8 mouse cellular contexts compared by ENCODE assay signal in genomic region chr9:42109837-42110451, GRCm38 (mm10). TPM values are rescaled to one million over a fixed set of nuclear protein-coding genes. Genes with fewer than 3 reads are reported as not detected.
DNase-seq lines count a peak whose midpoint lies in the region; ATAC-seq and TF ChIP-seq lines count a peak whose summit lies in the region.
"Had no signal": no experiment of that assay in that cellular context is flagged by ENCODE, and none has a peak within 500 bp of the region (broad histone marks: within the 10 kb centered on the region; RNA-seq: fewer than 3 reads in every experiment).

No protein-coding gene starts in this region.

- H3K36me3 ChIP-seq in spleen, adult 2 months (ENCODE audit: control insufficient read depth, insufficient read depth, low read length), result peaks cover 12% of the 10 kb centered on the region
- no peaks in the 10 kb centered on the region for H3K36me3 ChIP-seq in limb, embryonic 10.5 days
- H3K36me3 ChIP-seq in stomach, embryonic 15.5 days, result no peaks in the 10 kb centered on the region
- H3K36me3 ChIP-seq in midbrain, embryonic 16.5 days (ENCODE audit: control insufficient read depth, insufficient read depth, low read length), result no peaks in the 10 kb centered on the region

- 85% methylated on average over 9 of the region's 9 CpGs for WGBS in spleen, adult 2 months
- WGBS in limb, embryonic 10.5 days, result 56% methylated on average over 9 of the region's 9 CpGs
- 45% methylated on average over 9 of the region's 9 CpGs for WGBS in stomach, embryonic 15.5 days
- 65% methylated on average over 9 of the region's 9 CpGs for WGBS in midbrain, embryonic 16.5 days

- no peak for TF ChIP-seq CTCF in spleen, adult 2 months (IDR thresholded peaks at IDR 0.05; ENCODE audit: extremely low read depth, insufficient read depth, insufficient read length, insufficient replicate concordance)
- TF ChIP-seq CTCF in cortical plate, adult 2 months (IDR thresholded peaks at IDR 0.05; ENCODE audit: extremely low read depth, insufficient read depth, low read length), result no peak

- H3K4me3 ChIP-seq in spleen, adult 2 months (ENCODE audit: extremely low read depth, insufficient read depth, insufficient read length), result no peak overlapping the region
- H3K4me3 ChIP-seq in cortical plate, adult 2 months (ENCODE audit: insufficient read depth, low read length), result no peak overlapping the region
- no peak overlapping the region for H3K4me3 ChIP-seq in limb, embryonic 10.5 days
- H3K4me3 ChIP-seq in stomach, embryonic 15.5 days (replicated peaks), result no peak overlapping the region
- no peak overlapping the region for H3K4me3 ChIP-seq in midbrain, embryonic 16.5 days (ENCODE audit: low read depth, low read length)

- peaks cover 28% of the 10 kb centered on the region; the same call in 1 of the 2 replicates for H3K4me1 ChIP-seq in spleen, adult 2 months (ENCODE audit: control insufficient read depth, insufficient read depth, insufficient read length)
- H3K4me1 ChIP-seq in cortical plate, adult 2 months (ENCODE audit: control insufficient read depth, insufficient read depth, low read length), result peaks cover 15% of the 10 kb centered on the region
- peaks cover 30% of the 10 kb centered on the region for H3K4me1 ChIP-seq in limb, embryonic 10.5 days
- H3K4me1 ChIP-seq in stomach, embryonic 15.5 days, result peaks cover 21% of the 10 kb centered on the region
- 0 out of 2 replicates have a peak, but pooled peaks cover 3% of the 10 kb centered on the region for H3K4me1 ChIP-seq in midbrain, embryonic 16.5 days (ENCODE audit: control insufficient read depth, insufficient read depth, low read length)

- ATAC-seq in stomach, embryonic 15.5 days (ENCODE audit: insufficient read depth, low FRiP score, low read depth), result peak; percentile 67
- no peak for ATAC-seq in midbrain, embryonic 16.5 days

- no peak for TF ChIP-seq POLR2A in spleen, adult 2 months (IDR thresholded peaks at IDR 0.05; ENCODE audit: low read depth, low read length)
- no peak for TF ChIP-seq POLR2A in cortical plate, adult 2 months (IDR thresholded peaks at IDR 0.05; ENCODE audit: extremely low read depth, insufficient read depth, low read length)

- intact Hi-C loops in heart, postnatal 14 days (cut with DNase I), result no loop called here

- H3K9me3 ChIP-seq in limb, embryonic 10.5 days (replicated peaks), result no peaks in the 10 kb centered on the region
- H3K9me3 ChIP-seq in stomach, embryonic 15.5 days, result no peaks in the 10 kb centered on the region
- no peaks in the 10 kb centered on the region for H3K9me3 ChIP-seq in midbrain, embryonic 16.5 days (replicated peaks; ENCODE audit: control insufficient read depth, low read length, poor library complexity, severe bottlenecking)

- H3K9ac ChIP-seq in stomach, embryonic 15.5 days, result no peak overlapping the region
- H3K9ac ChIP-seq in midbrain, embryonic 16.5 days (ENCODE audit: low read depth, low read length), result no peak overlapping the region
- H3K9ac ChIP-seq: liver, embryonic 14.5 days had no signal

- H3K4me2 ChIP-seq in stomach, embryonic 15.5 days, result no peak overlapping the region
- H3K4me2 ChIP-seq in midbrain, embryonic 16.5 days (ENCODE audit: low read length), result no peak overlapping the region

- DNase-seq in spleen, adult 2 months (ENCODE audit: low read depth in 1 of 2, low spot score in 2 of 2), result no peak
- no peak for DNase-seq in spleen, postnatal 14 days (ENCODE audit: low spot score in 2 of 2)
- DNase-seq in heart, postnatal 14 days, result peak; percentile 18 to 43
- no peak for DNase-seq in limb, embryonic 10.5 days (ENCODE audit: low spot score)

- H3K27me3 ChIP-seq in spleen, adult 2 months (ENCODE audit: control insufficient read depth, insufficient read depth, low read length), result no peaks in the 10 kb centered on the region
- no peaks in the 10 kb centered on the region for H3K27me3 ChIP-seq in limb, embryonic 10.5 days (ENCODE audit: low read depth, poor library complexity, severe bottlenecking)
- H3K27me3 ChIP-seq in stomach, embryonic 15.5 days (replicated peaks), result no peaks in the 10 kb centered on the region
- H3K27me3 ChIP-seq in midbrain, embryonic 16.5 days (ENCODE audit: control insufficient read depth, insufficient read depth, low read depth, low read length), result no peaks in the 10 kb centered on the region

- 0 out of 2 replicates have a peak overlapping the region, but pooled peaks have one; percentile 11 for H3K27ac ChIP-seq in spleen, adult 2 months (ENCODE audit: insufficient read depth, low read length)
- H3K27ac ChIP-seq in cortical plate, adult 2 months (ENCODE audit: insufficient read depth, low read length), result peak overlapping the region; percentile 31; the same call in 1 of the 2 replicates
- H3K27ac ChIP-seq in limb, embryonic 10.5 days, result peak overlapping the region; percentile 58; the same call in 1 of the 2 replicates
- peak overlapping the region; percentile 90 for H3K27ac ChIP-seq in stomach, embryonic 15.5 days
- no peak overlapping the region for H3K27ac ChIP-seq in midbrain, embryonic 16.5 days (ENCODE audit: low read length)
- H3K27ac ChIP-seq: liver, embryonic 14.5 days had no signal

RNA-seq across cellular contexts. Expression of gene Sorl1, which starts 14.2 kb away (rescaled TPM):
- polyA plus RNA-seq in spleen, adult 2 months (2012; rRNA removed), result 69.7 and 93.6 TPM in 2 replicates
- 73.1 and 77.2 TPM in 2 replicates for polyA plus RNA-seq in cortical plate, adult 2 months (2012; rRNA removed)
- 10 to 100 TPM; 10.2 to 11.3 TPM for total RNA-seq in heart, postnatal 14 days (2021)
- 4.3 and 6.6 TPM in 2 replicates for polyA plus RNA-seq in limb, embryonic 10.5 days (2016; fragmentation: Nextera tagmentation; extraction: Ambion mirVana)
- polyA plus RNA-seq in stomach, embryonic 15.5 days (2015; fragmentation: Nextera tagmentation; extraction: Ambion mirVana), result 11.4 and 12.9 TPM in 2 replicates
- polyA plus RNA-seq in midbrain, embryonic 16.5 days (2015; fragmentation: Nextera tagmentation; extraction: Ambion mirVana), result 6.8 and 7.2 TPM in 2 replicates

Comparison
In these comparisons a context has a peak if more than half of its experiments do, and no peak if none do; other contexts are left out.
1. DNase-seq: peak in heart, postnatal 14 days (2 of 2); none in spleen, adult 2 months (0 of 2), spleen, postnatal 14 days (0 of 2) and limb, embryonic 10.5 days (single experiment).